Mouse (Mus musculus) liver, embryonic 13.5 days (tissue): ENCODE results near the gene Fam3a. TPM values are rescaled to one million over a fixed set of nuclear protein-coding genes. Genes with fewer than 3 reads are reported as not detected.

ENCODE experiments used
- ATAC-seq: fragments of 200-750 bp; cut with Nextera tagmentation; 2 replicates; pipeline ENCODE4 v1.8.0; 2017; ENCODE audit warnings: low read depth, mild to moderate bottlenecking, moderate number of reproducible peaks, moderate library complexity
- DNase-seq: peaks from one replicate; pipeline ENCODE4 v3.0.0; 2022
- H3K27ac ChIP-seq: fragments of 300-500 bp; sonication (generic); 2 replicates; pipeline ENCODE4 v1.5.1; 2015; ENCODE audit warnings: moderate library complexity, mild to moderate bottlenecking, inconsistent platforms
- H3K27me3 ChIP-seq: fragments of 300-500 bp; sonication (generic); 2 replicates; pipeline ENCODE4 v1.6.1; 2015; ENCODE audit warnings: mild to moderate bottlenecking, inconsistent platforms
- H3K36me3 ChIP-seq: fragments of 300-500 bp; sonication (generic); 2 replicates; pipeline ENCODE4 v1.6.1; 2015; ENCODE audit warnings: mild to moderate bottlenecking, inconsistent platforms
- H3K4me1 ChIP-seq: fragments of 300-500 bp; sonication (generic); replicated peaks from 2 replicates; pipeline ENCODE4 v1.6.1; 2015; ENCODE audit warnings: inconsistent platforms
- H3K4me2 ChIP-seq: fragments of 300-500 bp; sonication (generic); 2 replicates; pipeline ENCODE4 v1.6.1; 2015; ENCODE audit warnings: inconsistent platforms, mild to moderate bottlenecking, moderate library complexity
- H3K4me3 ChIP-seq: fragments of 300-500 bp; sonication (generic); replicated peaks from 2 replicates; pipeline ENCODE4 v1.5.1; 2015; ENCODE audit warnings: mild to moderate bottlenecking, inconsistent platforms
- H3K9ac ChIP-seq: fragments of 300-500 bp; sonication (generic); 2 replicates; pipeline ENCODE4 v1.6.1; 2015; ENCODE audit warnings: mild to moderate bottlenecking, inconsistent platforms
- H3K9me3 ChIP-seq: fragments of 300-500 bp; sonication (generic); replicated peaks from 2 replicates; pipeline ENCODE4 v1.6.1; 2016; ENCODE audit warnings: inconsistent platforms
- WGBS: fragments of 180-500 bp; shearing (Covaris S2); methylation state at CpG from one replicate; pipeline ENCODE4 v1.1.7; 2015; ENCODE audit not compliant: insufficient replicate concordance; 5-methylcytosine and 5-hydroxymethylcytosine counted together
- polyA plus RNA-seq: library from polyadenylated mRNA; unstranded; fragments of >200 nt; fragmentation: Nextera tagmentation; extraction: Ambion mirVana; gene quantifications from 2 replicates; pipeline ENCODE4 v1.2.1, GENCODE M21; 2015

Gene Fam3a
- polyA plus RNA-seq: 8.6 and 9.6 TPM in 2 replicates

GRCm38 (mm10) chrX:74392535-74393443 is at the start of gene Fam3a, which contains the start of gene Ikbkg:
TSS of gene Fam3a (minus strand) at chrX:74393272.
TSS of gene Ikbkg (plus strand) at chrX:74393290.
- H3K9ac ChIP-seq: peak within 1 kb of the TSS; percentile 80
- H3K36me3 ChIP-seq: no peaks in the 10 kb centered on the region
- peak within 1 kb of the TSS; percentile 64 for H3K4me3 ChIP-seq
- DNase-seq (peak; percentile 88), ATAC-seq (peak; percentile 100)
- peak within 1 kb of the TSS; percentile 76 for H3K4me2 ChIP-seq
- WGBS: 12% methylated on average over 30 of the region's 30 CpGs
- H3K9me3 ChIP-seq: no peaks in the 10 kb centered on the region
- H3K27me3 ChIP-seq: no peaks in the 10 kb centered on the region
- H3K27ac ChIP-seq: peak within 1 kb of the TSS; percentile 93
- H3K4me1 ChIP-seq: peaks cover 24% of the 10 kb centered on the region

GRCm38 (mm10) chrX:74429290-74429821 is 36.3 kb upstream of the Fam3a start:
- 13% methylated on average over 22 of the region's 22 CpGs for WGBS
- peak; percentile 43 for ATAC-seq
- peak overlapping the region; percentile 76 for H3K9ac ChIP-seq
- H3K27ac ChIP-seq: peak overlapping the region; percentile 93
- H3K27me3 ChIP-seq: no peaks in the 10 kb centered on the region
- peak; percentile 70 for DNase-seq
- peaks cover 45% of the 10 kb centered on the region for H3K4me1 ChIP-seq
- H3K4me2 ChIP-seq: peak overlapping the region; percentile 79
- peaks cover 27% of the 10 kb centered on the region for H3K36me3 ChIP-seq
- H3K9me3 ChIP-seq: no peaks in the 10 kb centered on the region
- peak overlapping the region; percentile 70 for H3K4me3 ChIP-seq

GRCm38 (mm10) chrX:74428826-74429276 is 35.8 kb upstream of the Fam3a start, which contains the start of gene G6pdx:
TSS of gene G6pdx (minus strand) at chrX:74429194.
- H3K4me1 ChIP-seq: peaks cover 50% of the 10 kb centered on the region
- H3K4me2 ChIP-seq: peak within 1 kb of the TSS; percentile 79
- WGBS: 23% methylated on average over 24 of the region's 25 CpGs
- DNase-seq (peak; percentile 84), ATAC-seq (peak; percentile 77)
- peaks cover 22% of the 10 kb centered on the region for H3K36me3 ChIP-seq
- no peaks in the 10 kb centered on the region for H3K27me3 ChIP-seq
- no peaks in the 10 kb centered on the region for H3K9me3 ChIP-seq
- H3K27ac ChIP-seq: peak within 1 kb of the TSS; percentile 93
- peak within 1 kb of the TSS; percentile 70 for H3K4me3 ChIP-seq
- peak within 1 kb of the TSS; percentile 78 for H3K9ac ChIP-seq

GRCm38 (mm10) chrX:74428146-74428825 is 35.2 kb upstream of the Fam3a start:
- H3K27me3 ChIP-seq: no peaks in the 10 kb centered on the region
- no peaks in the 10 kb centered on the region for H3K9me3 ChIP-seq
- peak overlapping the region; percentile 79 for H3K4me2 ChIP-seq
- peak overlapping the region; percentile 93 for H3K27ac ChIP-seq
- ATAC-seq: peak; percentile 19
- 19% methylated on average over 35 of the region's 35 CpGs for WGBS
- peak overlapping the region; percentile 78 for H3K9ac ChIP-seq
- H3K4me1 ChIP-seq: peaks cover 53% of the 10 kb centered on the region
- DNase-seq: no peak
- peak overlapping the region; percentile 70 for H3K4me3 ChIP-seq
- peaks cover 16% of the 10 kb centered on the region for H3K36me3 ChIP-seq

GRCm38 (mm10) chrX:74427116-74427515 is 34.0 kb upstream of the Fam3a start:
- H3K9ac ChIP-seq: peak overlapping the region; percentile 78

GRCm38 (mm10) chrX:74426256-74426655 is 33.2 kb upstream of the Fam3a start:
- no peak for ATAC-seq
- Histone ChIP-seq H3K27me3 (no peaks in the 10 kb centered on the region), H3K27ac (peak overlapping the region; percentile 91), H3K4me2 (peak overlapping the region; percentile 79), H3K4me3 (peak overlapping the region; percentile 70), H3K9ac (peak overlapping the region; percentile 78), H3K4me1 (peaks cover 53% of the 10 kb centered on the region), H3K9me3 (no peaks in the 10 kb centered on the region), H3K36me3 (no peaks in the 10 kb centered on the region)
- DNase-seq: no peak
- WGBS: 34% methylated on average over 1 of the region's 1 CpGs

More at GRCm38 (mm10) chrX:74427116-74427515, 34.0 kb upstream of the Fam3a start:
- Histone ChIP-seq H3K27me3 (no peaks in the 10 kb centered on the region), H3K9me3 (no peaks in the 10 kb centered on the region), H3K36me3 (peaks cover 5% of the 10 kb centered on the region; the same call in 1 of the 2 replicates), H3K4me2 (peak overlapping the region; percentile 79), H3K4me3 (peak overlapping the region; percentile 70), H3K27ac (peak overlapping the region; percentile 91), H3K4me1 (peaks cover 53% of the 10 kb centered on the region)
- no peak for ATAC-seq
- no peak for DNase-seq
- 65% methylated on average over 3 of the region's 3 CpGs for WGBS

GRCm38 (mm10) chrX:74425195-74425594 is 32.1 kb upstream of the Fam3a start:
- no peaks in the 10 kb centered on the region for H3K36me3 ChIP-seq
- WGBS: 42% methylated on average over 4 of the region's 4 CpGs
- peak overlapping the region; percentile 78 for H3K9ac ChIP-seq
- peak; percentile 71 for DNase-seq
- no peaks in the 10 kb centered on the region for H3K9me3 ChIP-seq
- H3K27ac ChIP-seq: peak overlapping the region; percentile 91
- ATAC-seq: peak; percentile 72
- no peaks in the 10 kb centered on the region for H3K27me3 ChIP-seq
- H3K4me1 ChIP-seq: peaks cover 46% of the 10 kb centered on the region
- H3K4me3 ChIP-seq: peak overlapping the region; percentile 70
- peak overlapping the region; percentile 79 for H3K4me2 ChIP-seq

- Histone ChIP-seq H3K4me2 (peak overlapping the region; percentile 79), H3K4me1 (peaks cover 43% of the 10 kb centered on the region), H3K36me3 (no peaks in the 10 kb centered on the region), H3K27ac (peak overlapping the region; percentile 91), H3K9ac (peak overlapping the region; percentile 78), H3K4me3 (peak overlapping the region; percentile 70), H3K9me3 (no peaks in the 10 kb centered on the region), H3K27me3 (no peaks in the 10 kb centered on the region)
- ATAC-seq: peak; percentile 39
- DNase-seq: peak; percentile 15
Observed at GRCm38 (mm10) chrX:74424443-74424842, 31.4 kb upstream of the Fam3a start.

GRCm38 (mm10) chrX:74413377-74413776 is 20.3 kb upstream of the Fam3a start:
- Histone ChIP-seq H3K4me1 (no peaks in the 10 kb centered on the region), H3K36me3 (peaks cover 44% of the 10 kb centered on the region), H3K9ac (no peak overlapping the region), H3K27me3 (no peaks in the 10 kb centered on the region), H3K4me2 (no peak overlapping the region), H3K9me3 (no peaks in the 10 kb centered on the region), H3K27ac (no peak overlapping the region), H3K4me3 (no peak overlapping the region)
- DNase-seq: peak; percentile 46
- ATAC-seq: no peak

GRCm38 (mm10) chrX:74408340-74408739 is 15.3 kb upstream of the Fam3a start:
- DNase-seq (no peak), ATAC-seq (no peak)
- H3K27me3 ChIP-seq: no peaks in the 10 kb centered on the region
- no peak overlapping the region for H3K4me3 ChIP-seq
- peaks cover 36% of the 10 kb centered on the region for H3K36me3 ChIP-seq
- no peak overlapping the region for H3K4me2 ChIP-seq
- H3K4me1 ChIP-seq: no peaks in the 10 kb centered on the region
- no peak overlapping the region for H3K27ac ChIP-seq
- no peak overlapping the region for H3K9ac ChIP-seq
- no peaks in the 10 kb centered on the region for H3K9me3 ChIP-seq
- WGBS: 39% methylated on average over 2 of the region's 2 CpGs

- ATAC-seq: no peak
- WGBS: 64% methylated on average over 3 of the region's 3 CpGs
- no peak overlapping the region for H3K4me2 ChIP-seq
Observed at GRCm38 (mm10) chrX:74400136-74400535, 7.1 kb upstream of the Fam3a start.

More at GRCm38 (mm10) chrX:74400136-74400535, 7.1 kb upstream of the Fam3a start:
- Histone ChIP-seq H3K4me1 (no peaks in the 10 kb centered on the region), H3K9ac (no peak overlapping the region), H3K27ac (no peak overlapping the region), H3K9me3 (no peaks in the 10 kb centered on the region), H3K4me3 (no peak overlapping the region), H3K27me3 (no peaks in the 10 kb centered on the region), H3K36me3 (no peaks in the 10 kb centered on the region)
- no peak for DNase-seq
